20 mouse cellular contexts compared by ENCODE assay signal in genomic region chr15:83476593-83477273, GRCm38 (mm10). TPM values are rescaled to one million over a fixed set of nuclear protein-coding genes. Genes with fewer than 3 reads are reported as not detected.
DNase-seq lines count a peak whose midpoint lies in the region; ATAC-seq and TF ChIP-seq lines count a peak whose summit lies in the region.
"Had no signal": no experiment of that assay in that cellular context is flagged by ENCODE, and none has a peak within 500 bp of the region (broad histone marks: within the 10 kb centered on the region; RNA-seq: fewer than 3 reads in every experiment).

No protein-coding gene starts in this region.

- TF ChIP-seq RAD21 in MEL (IDR thresholded peaks at IDR 0.05; ENCODE audit: low read depth, low read length), result no peak

- peaks cover 28% of the 10 kb centered on the region for H3K4me1 ChIP-seq in heart, embryonic 10.5 days
- H3K4me1 ChIP-seq in lung, embryonic 14.5 days (ENCODE audit: insufficient read depth), result no peaks in the 10 kb centered on the region
- H3K4me1 ChIP-seq in lung, adult 2 months (ENCODE audit: control insufficient read depth, insufficient read depth, low read length), result peaks cover 9% of the 10 kb centered on the region
- H3K4me1 ChIP-seq in MEL (ENCODE audit: control insufficient read depth in 1 of 2, insufficient read depth in 2 of 2, low read length in 2 of 2), result peaks cover 14 to 32% of the 10 kb centered on the region in 2 experiments
- H3K4me1 ChIP-seq: forebrain, embryonic 15.5 days had no signal

- no peak for ATAC-seq in lung, embryonic 14.5 days (ENCODE audit: insufficient read depth)
- ATAC-seq: activated CD4-positive, CD25-positive, alpha-beta regulatory T cell, adult 4 months; forebrain, embryonic 15.5 days; hindbrain, embryonic 16.5 days; inflammation-experienced regulatory T-cells, adult 6 months; Patski had no signal

- no peaks in the 10 kb centered on the region for H3K9me3 ChIP-seq in heart, embryonic 10.5 days
- H3K9me3 ChIP-seq in lung, embryonic 14.5 days (ENCODE audit: low read depth, low read length), result no peaks in the 10 kb centered on the region
- H3K9me3 ChIP-seq in MEL (replicated peaks; ENCODE audit: insufficient read depth, low read length), result no peaks in the 10 kb centered on the region
- H3K9me3 ChIP-seq: embryonic facial prominence, embryonic 12.5 days; forebrain, embryonic 15.5 days; hindbrain, embryonic 12.5 days had no signal

- intact Hi-C loops in heart, postnatal 36 days (cut with DNase I), result no loop called here
- intact Hi-C loops in heart, postnatal 10 days (cut with DNase I), result no loop called here

- no peak for TF ChIP-seq CTCF in lung, embryonic 14.5 days (IDR thresholded peaks at IDR 0.05; ENCODE audit: low read depth)
- TF ChIP-seq CTCF in lung, adult 2 months (IDR thresholded peaks at IDR 0.05; ENCODE audit: insufficient read depth, low read length), result no peak
- TF ChIP-seq CTCF in MEL (IDR thresholded peaks at IDR 0.05 in 2 of 3, conservative IDR thresholded peaks at IDR 0.05 in 1 of 3; ENCODE audit: control insufficient read depth in 1 of 3, insufficient read depth in 1 of 3, low read depth in 2 of 3, low read length in 3 of 3, poor library complexity in 1 of 3, severe bottlenecking in 1 of 3), result no peak

- peak; percentile 95 for DNase-seq in heart, adult 11 months
- DNase-seq in heart, postnatal 36 days, result no peak
- peak; percentile 45 to 53 for DNase-seq in heart, postnatal 10 days
- DNase-seq in heart, embryonic 10.5 days (ENCODE audit: low spot score), result no peak
- peak; percentile 76 for DNase-seq in lung, embryonic 14.5 days
- no peak for DNase-seq in lung, adult 2 months
- DNase-seq in MEL (ENCODE audit: low read depth, low spot score), result peak; percentile 50
- no peak for DNase-seq in right cerebral cortex, postnatal 25 days
- DNase-seq: adrenal gland, postnatal 14 days; cerebellum, adult 11-12 months; cerebellum, adult 9-10 months; cerebellum, postnatal 25 days; gastrocnemius, postnatal 10 days had no signal

- no peaks in the 10 kb centered on the region for H3K27me3 ChIP-seq in heart, embryonic 10.5 days (ENCODE audit: insufficient read depth, poor library complexity, severe bottlenecking)
- no peaks in the 10 kb centered on the region for H3K27me3 ChIP-seq in lung, embryonic 14.5 days (ENCODE audit: insufficient read depth, low read length)
- no peaks in the 10 kb centered on the region for H3K27me3 ChIP-seq in MEL (ENCODE audit: control insufficient read depth in 1 of 2, insufficient read depth in 2 of 2, low read length in 2 of 2)
- H3K27me3 ChIP-seq: embryonic facial prominence, embryonic 12.5 days; forebrain, embryonic 15.5 days; hindbrain, embryonic 12.5 days; Patski had no signal

- no peaks in the 10 kb centered on the region for H3K79me2 ChIP-seq in MEL (ENCODE audit: control insufficient read depth, insufficient read depth, low read length, poor library complexity)

- H3K4me2 ChIP-seq in lung, embryonic 14.5 days, result no peak overlapping the region
- H3K4me2 ChIP-seq: embryonic facial prominence, embryonic 12.5 days; forebrain, embryonic 15.5 days; hindbrain, embryonic 12.5 days had no signal

- peak; percentile 35 to 58 for TF ChIP-seq EP300 in MEL (IDR thresholded peaks at IDR 0.05; ENCODE audit: low read depth in 1 of 2, low read length in 2 of 2)

- no peaks in the 10 kb centered on the region for H3K36me3 ChIP-seq in heart, embryonic 10.5 days
- no peaks in the 10 kb centered on the region for H3K36me3 ChIP-seq in lung, embryonic 14.5 days (ENCODE audit: insufficient read depth)
- H3K36me3 ChIP-seq in MEL (ENCODE audit: control insufficient read depth in 1 of 2, insufficient read depth in 2 of 2, low read length in 2 of 2), result peaks cover 0 to 7% of the 10 kb centered on the region in 2 experiments; a peak in 2 of 4 replicates
- H3K36me3 ChIP-seq: embryonic facial prominence, embryonic 12.5 days; forebrain, embryonic 15.5 days; hindbrain, embryonic 12.5 days had no signal

- no peak overlapping the region for H3K27ac ChIP-seq in heart, embryonic 10.5 days
- H3K27ac ChIP-seq in lung, embryonic 14.5 days (ENCODE audit: low read depth), result no peak overlapping the region
- H3K27ac ChIP-seq in MEL (ENCODE audit: control insufficient read depth, low read depth, low read length), result no peak overlapping the region
- H3K27ac ChIP-seq: embryonic facial prominence, embryonic 12.5 days; forebrain, embryonic 15.5 days; hindbrain, embryonic 12.5 days had no signal

- 74% methylated on average over 12 of the region's 12 CpGs for WGBS in heart, embryonic 10.5 days
- WGBS in lung, embryonic 14.5 days, result 57% methylated on average over 12 of the region's 12 CpGs
- 63% methylated on average over 12 of the region's 12 CpGs for WGBS in lung, adult 2 months

- TF ChIP-seq POLR2A in lung, adult 2 months (IDR thresholded peaks at IDR 0.05; ENCODE audit: borderline replicate concordance, extremely low read depth, low read depth, low read length), result no peak
- TF ChIP-seq POLR2A in MEL (IDR thresholded peaks at IDR 0.05; ENCODE audit: control insufficient read depth in 1 of 2, insufficient read depth in 1 of 2, low read depth in 1 of 2, low read length in 2 of 2, poor library complexity in 1 of 2), result no peak

- H3K9ac ChIP-seq in lung, embryonic 14.5 days, result no peak overlapping the region
- no peak overlapping the region for H3K9ac ChIP-seq in MEL (ENCODE audit: control insufficient read depth, low read depth, low read length, poor library complexity, severe bottlenecking)
- H3K9ac ChIP-seq: embryonic facial prominence, embryonic 12.5 days; forebrain, embryonic 15.5 days; hindbrain, embryonic 12.5 days had no signal

- no peak overlapping the region for H3K4me3 ChIP-seq in heart, embryonic 10.5 days
- no peak overlapping the region for H3K4me3 ChIP-seq in lung, embryonic 14.5 days (ENCODE audit: low read depth, low read length)
- H3K4me3 ChIP-seq in lung, adult 2 months (replicated peaks; ENCODE audit: extremely low read depth, low read depth, low read length), result no peak overlapping the region
- H3K4me3 ChIP-seq in MEL (ENCODE audit: control insufficient read depth in 1 of 2, insufficient read depth in 1 of 2, low read depth in 2 of 2, low read length in 2 of 2), result peak overlapping the region; percentile 8 to 50
- H3K4me3 ChIP-seq: embryonic facial prominence, embryonic 12.5 days; forebrain, embryonic 15.5 days; hindbrain, embryonic 12.5 days had no signal

TF ChIP-seq in MEL, 35 proteins besides CTCF, POLR2A, EP300 and RAD21:
- 0 out of 2 replicates have a peak, but pooled peaks have one; percentile 45 for TF ChIP-seq ETS1 (IDR thresholded peaks at IDR 0.05; ENCODE audit: low read depth, low read length)
- no peak for TF ChIP-seq ZC3H11A (IDR thresholded peaks at IDR 0.05; ENCODE audit: low read depth, low read length)
- 0 out of 2 replicates have a peak, but pooled peaks have one; percentile 38 for TF ChIP-seq ELF1 (IDR thresholded peaks at IDR 0.05; ENCODE audit: low read depth, low read length)
- peak; percentile 68 for TF ChIP-seq RCOR1 (IDR thresholded peaks at IDR 0.05; ENCODE audit: low read depth, low read length)
- no peak for TF ChIP-seq ZKSCAN1 (IDR thresholded peaks at IDR 0.05; ENCODE audit: low read depth, low read length)
- peak; percentile 79 for TF ChIP-seq GATA1 (IDR thresholded peaks at IDR 0.05; ENCODE audit: low read depth, low read length)
- TF ChIP-seq TBP (IDR thresholded peaks at IDR 0.05; ENCODE audit: low read depth, low read length), result 0 out of 2 replicates have a peak, but pooled peaks have one; percentile 31
- TF ChIP-seq MYC (IDR thresholded peaks at IDR 0.05; ENCODE audit: low read depth, low read length), result 0 out of 2 replicates have a peak, but pooled peaks have one; percentile 36

RNA-seq across cellular contexts. Expression of gene Pacsin2, which starts 12.3 kb away (rescaled TPM):
- total RNA-seq in heart, postnatal 36 days (2021), result 100 to 1,000 TPM; 174 to 191 TPM
- total RNA-seq in heart, postnatal 10 days (2021), result 100 to 1,000 TPM; 162 to 168 TPM
- 81.9 and 82.4 TPM in 2 replicates for polyA plus RNA-seq in heart, embryonic 10.5 days (2016; fragmentation: Nextera tagmentation; extraction: Ambion mirVana)
- 62.3 and 63.8 TPM in 2 replicates for polyA plus RNA-seq in lung, embryonic 14.5 days (2014; fragmentation: Nextera tagmentation; extraction: Ambion mirVana)
- polyA plus RNA-seq in lung, adult 2 months (2012; rRNA removed), result 61.4 and 85.2 TPM in 2 replicates
- total RNA-seq in MEL (2012; rRNA removed), result 58.7 and 64.7 TPM in 2 replicates
- polyA plus RNA-seq in MEL (2012; ENCODE audit: insufficient read depth in 1 of 2, insufficient read length in 2 of 2, low read depth in 1 of 2, low replicate concordance in 2 of 2, missing spikeins in 1 of 2), result 100 to 1,000 TPM; 103 to 425 TPM

RNA-seq across cellular contexts. Expression of gene Ttll1, which starts 34.0 kb away (rescaled TPM):
- total RNA-seq in heart, postnatal 36 days (2021), result 10 to 100 TPM; 47.3 to 53.2 TPM
- 10 to 100 TPM; 36.9 to 37.0 TPM for total RNA-seq in heart, postnatal 10 days (2021)
- polyA plus RNA-seq in heart, embryonic 10.5 days (2016; fragmentation: Nextera tagmentation; extraction: Ambion mirVana), result 23.9 and 24.6 TPM in 2 replicates
- 13.8 and 15.1 TPM in 2 replicates for polyA plus RNA-seq in lung, embryonic 14.5 days (2014; fragmentation: Nextera tagmentation; extraction: Ambion mirVana)
- polyA plus RNA-seq in lung, adult 2 months (2012; rRNA removed), result 9.0 and 12.6 TPM in 2 replicates
- total RNA-seq in MEL (2012; rRNA removed), result 3.4 and 4.4 TPM in 2 replicates
- 10 to 100 TPM in 1 of 2 experiments, not detected in 1; 14.1 TPM for polyA plus RNA-seq in MEL (2012; ENCODE audit: insufficient read depth in 1 of 2, insufficient read length in 2 of 2, low read depth in 1 of 2, low replicate concordance in 2 of 2, missing spikeins in 1 of 2)

RNA-seq across cellular contexts. Expression of gene Bik, which starts 49.9 kb away (rescaled TPM):
- total RNA-seq in heart, postnatal 36 days (2021), result 10 to 100 TPM; 11.6 to 13.1 TPM
- 10 to 100 TPM; 19.4 to 19.7 TPM for total RNA-seq in heart, postnatal 10 days (2021)
- polyA plus RNA-seq in heart, embryonic 10.5 days (2016; fragmentation: Nextera tagmentation; extraction: Ambion mirVana), result 17.4 and 29.8 TPM in 2 replicates
- 12.1 and 14.2 TPM in 2 replicates for polyA plus RNA-seq in lung, embryonic 14.5 days (2014; fragmentation: Nextera tagmentation; extraction: Ambion mirVana)
- polyA plus RNA-seq in lung, adult 2 months (2012; rRNA removed), result 21.8 and 25.1 TPM in 2 replicates
- total RNA-seq in MEL (2012; rRNA removed), result 5.1 and 7.6 TPM in 2 replicates
- 10 to 100 TPM in 1 of 2 experiments, not detected in 1; 10.2 TPM for polyA plus RNA-seq in MEL (2012; ENCODE audit: insufficient read depth in 1 of 2, insufficient read length in 2 of 2, low read depth in 1 of 2, low replicate concordance in 2 of 2, missing spikeins in 1 of 2)

Comparison
In these comparisons a context has a peak if more than half of its experiments do, and no peak if none do; other contexts are left out.
1. DNase-seq: peak in heart, adult 11 months (single experiment), heart, postnatal 10 days (2 of 2), lung, embryonic 14.5 days (single experiment) and MEL (single experiment); none in heart, postnatal 36 days (0 of 2), heart, embryonic 10.5 days (single experiment), lung, adult 2 months (single experiment) and right cerebral cortex, postnatal 25 days (single experiment).
2. H3K4me3 ChIP-seq: peak in MEL (2 of 2); none in heart, embryonic 10.5 days (single experiment), lung, embryonic 14.5 days (single experiment) and lung, adult 2 months (single experiment).